Mouse (Mus musculus): ENCODE data around the gene Kdelc2. TPM values are rescaled to one million over a fixed set of nuclear protein-coding genes. Genes with fewer than 3 reads are reported as not detected.
A peak's percentile ranks its signal among the peaks of the same experiment; 100 is the strongest.

Kdelc2 gene
- polyA plus RNA-seq, 1 experiment: 1.8 TPM

DNA sequence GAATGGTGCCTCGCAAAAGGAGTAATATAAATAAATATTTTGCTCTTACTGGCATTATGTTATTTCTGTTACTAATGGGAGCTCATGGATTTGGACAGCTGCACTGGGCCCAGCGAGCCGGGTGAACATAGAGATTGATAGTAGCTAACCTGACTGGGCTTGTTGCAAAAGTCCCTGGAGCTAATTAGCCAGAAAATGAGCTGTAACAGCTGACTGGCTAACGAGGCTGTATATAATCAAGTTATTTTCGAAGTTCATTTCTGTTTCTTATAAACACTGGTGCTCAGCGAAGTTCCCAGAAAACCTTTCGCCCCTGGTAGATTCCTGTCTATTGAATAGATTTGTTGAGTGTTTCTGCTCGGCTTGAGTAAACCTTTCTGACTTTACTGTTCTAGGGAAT is 19.2 kb downstream of the Kdelc2 start:
- Histone ChIP-seq H3K27me3 (ENCODE audit: control insufficient read depth, insufficient read depth, low read length) (no peaks in the 10 kb centered on the region), H3K4me3 (ENCODE audit: control insufficient read depth, insufficient read depth, low read length) (no peak overlapping the region), H3K27ac (ENCODE audit: control insufficient read depth, insufficient read depth, low read length) (no peak overlapping the region), H3K36me3 (ENCODE audit: control insufficient read depth, insufficient read depth, low read length) (no peaks in the 10 kb centered on the region), H3K4me1 (replicated peaks; ENCODE audit: control insufficient read depth, insufficient read depth, low read length) (peaks cover 13% of the 10 kb centered on the region)
- DNase-seq: no peak
- TF ChIP-seq CTCF (IDR thresholded peaks at IDR 0.05; ENCODE audit: borderline replicate concordance, control insufficient read depth, extremely low read depth, insufficient read depth, low read length, poor library complexity) (no peak), POLR2A (IDR thresholded peaks at IDR 0.05; ENCODE audit: control insufficient read depth, extremely low read depth, insufficient read depth, low read length, poor library complexity) (no peak)
- 93% methylated on average over 8 of the region's 8 CpGs for whole genome bisulfite sequencing

DNA sequence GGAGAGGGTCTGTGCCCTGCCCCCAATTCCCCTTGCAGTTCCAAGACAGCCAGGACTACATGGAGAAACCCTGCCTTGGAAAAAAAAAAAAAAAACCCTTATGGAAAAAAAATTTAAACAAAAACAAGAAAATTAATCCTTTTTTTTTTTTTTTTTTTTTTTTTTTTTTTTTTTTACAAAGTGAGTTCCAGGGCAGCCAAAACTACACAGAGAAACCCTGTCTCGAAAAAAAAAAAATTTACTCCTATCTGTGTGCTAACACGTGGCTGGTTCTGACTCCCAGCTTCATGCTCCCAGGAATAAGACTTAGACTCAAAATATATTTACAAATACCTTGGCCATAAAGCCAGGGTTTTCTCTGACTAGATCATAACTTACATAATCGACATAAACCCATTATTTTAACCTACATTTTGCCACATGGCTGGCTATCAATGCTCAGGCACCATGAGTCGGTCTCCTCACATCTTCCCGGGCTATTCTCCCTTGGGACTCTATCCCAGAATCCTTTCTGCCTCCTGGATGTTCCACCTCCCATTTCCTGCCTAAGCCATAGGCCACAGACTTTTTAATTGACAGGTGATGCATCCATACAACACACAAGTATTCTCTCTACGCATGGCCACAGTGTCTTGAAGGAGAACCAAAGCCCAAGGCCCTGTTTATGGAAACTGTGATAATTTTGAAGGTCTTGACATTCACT is 20.4 kb downstream of the Kdelc2 start:
- WGBS: 91% methylated on average over 6 of the region's 6 CpGs
- H3K27me3 ChIP-seq (ENCODE audit: control insufficient read depth, insufficient read depth, low read length): no peaks in the 10 kb centered on the region
- peaks cover 13% of the 10 kb centered on the region for H3K4me1 ChIP-seq (replicated peaks; ENCODE audit: control insufficient read depth, insufficient read depth, low read length)
- no peaks in the 10 kb centered on the region for H3K36me3 ChIP-seq (ENCODE audit: control insufficient read depth, insufficient read depth, low read length)
- no peak for DNase-seq
- H3K4me3 ChIP-seq (ENCODE audit: control insufficient read depth, insufficient read depth, low read length): no peak overlapping the region
- H3K27ac ChIP-seq (ENCODE audit: control insufficient read depth, insufficient read depth, low read length): no peak overlapping the region
- TF ChIP-seq CTCF (IDR thresholded peaks at IDR 0.05; ENCODE audit: borderline replicate concordance, control insufficient read depth, extremely low read depth, insufficient read depth, low read length, poor library complexity) (no peak), POLR2A (IDR thresholded peaks at IDR 0.05; ENCODE audit: control insufficient read depth, extremely low read depth, insufficient read depth, low read length, poor library complexity) (no peak)

DNA sequence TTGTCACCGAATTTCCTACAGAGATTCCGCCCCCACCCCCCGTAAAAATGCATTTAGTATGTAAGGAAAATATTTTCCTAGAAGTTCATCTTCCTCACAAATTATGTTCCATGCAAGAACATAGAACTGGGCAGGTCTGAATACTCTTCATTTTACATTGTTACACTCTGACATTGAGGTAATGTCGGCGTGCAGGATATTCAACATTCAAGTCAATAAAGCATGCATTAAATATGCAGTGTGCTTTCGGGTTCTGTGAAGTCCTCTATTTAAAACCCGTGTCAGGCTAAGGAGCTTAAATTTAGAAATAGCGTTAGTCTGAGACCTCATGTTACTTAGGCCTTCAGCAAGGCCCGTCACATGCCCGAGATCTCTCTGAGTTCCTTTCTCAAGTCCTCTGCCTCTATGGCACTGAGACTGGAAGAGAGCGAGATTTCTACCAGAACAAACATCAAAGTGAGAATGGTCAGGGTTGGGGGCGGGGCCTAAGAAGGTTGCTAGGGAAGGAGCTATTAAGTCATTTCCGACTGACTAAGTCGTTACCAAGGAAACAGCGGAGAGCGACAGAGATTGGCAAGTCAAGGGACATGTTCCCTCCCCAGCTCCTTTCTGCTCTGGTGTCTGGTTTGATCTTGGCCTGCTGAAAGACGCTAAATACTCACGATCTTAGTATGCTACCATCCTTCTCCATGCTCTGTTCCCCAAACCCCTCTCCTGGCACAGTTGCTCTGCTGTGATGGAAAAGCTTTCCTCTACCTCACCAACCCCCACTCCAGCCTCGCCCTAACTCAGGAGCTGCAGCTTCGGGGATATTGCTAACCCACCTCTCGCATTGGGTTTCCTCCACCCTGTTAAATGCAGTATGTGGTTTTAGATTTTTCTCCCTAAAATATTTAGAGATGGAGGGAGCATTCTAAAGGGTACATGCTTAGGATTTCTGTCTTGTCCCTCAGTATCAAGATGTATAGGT is 21.2 kb downstream of the Kdelc2 start:
- Histone ChIP-seq H3K27ac (ENCODE audit: control insufficient read depth, insufficient read depth, low read length) (peak overlapping the region; percentile 81), H3K36me3 (ENCODE audit: control insufficient read depth, insufficient read depth, low read length) (no peaks in the 10 kb centered on the region)
- DNase-seq: peak; percentile 86

DNA sequence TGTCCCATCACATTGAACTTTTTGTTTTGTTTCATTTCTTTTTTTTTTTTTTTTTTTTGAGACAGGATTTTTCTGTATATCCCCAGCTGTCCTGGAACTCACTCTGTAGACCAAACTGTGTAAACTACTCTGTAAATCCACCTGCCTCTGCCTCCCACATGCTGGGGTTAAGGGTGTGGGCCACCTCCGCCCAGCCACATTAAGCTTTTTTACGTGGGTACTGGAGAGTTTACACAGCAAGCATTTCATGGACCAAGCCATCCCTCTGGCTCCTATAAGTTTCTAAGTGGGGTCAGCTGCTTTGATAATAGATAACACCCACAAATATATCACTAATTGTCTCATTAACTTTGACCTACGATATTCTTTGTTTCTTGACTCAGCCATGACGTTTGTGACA is 24.7 kb downstream of the Kdelc2 start:
- peaks cover 13% of the 10 kb centered on the region for H3K4me1 ChIP-seq (replicated peaks; ENCODE audit: control insufficient read depth, insufficient read depth, low read length)
- H3K27ac ChIP-seq (ENCODE audit: control insufficient read depth, insufficient read depth, low read length): peak overlapping the region; percentile 70; the same call in 1 of the 2 replicates
- WGBS: 89% methylated on average over 4 of the region's 4 CpGs

More for the DNA sequence above, 21.2 kb downstream of the Kdelc2 start:
- Histone ChIP-seq H3K27me3 (ENCODE audit: control insufficient read depth, insufficient read depth, low read length) (no peaks in the 10 kb centered on the region), H3K4me3 (ENCODE audit: control insufficient read depth, insufficient read depth, low read length) (peak overlapping the region; percentile 53), H3K4me1 (replicated peaks; ENCODE audit: control insufficient read depth, insufficient read depth, low read length) (peaks cover 14% of the 10 kb centered on the region)
- 16% methylated on average over 21 of the region's 21 CpGs for WGBS
- TF ChIP-seq POLR2A (IDR thresholded peaks at IDR 0.05; ENCODE audit: control insufficient read depth, extremely low read depth, insufficient read depth, low read length, poor library complexity) (no peak), CTCF (IDR thresholded peaks at IDR 0.05; ENCODE audit: borderline replicate concordance, control insufficient read depth, extremely low read depth, insufficient read depth, low read length, poor library complexity) (no peak)

DNA sequence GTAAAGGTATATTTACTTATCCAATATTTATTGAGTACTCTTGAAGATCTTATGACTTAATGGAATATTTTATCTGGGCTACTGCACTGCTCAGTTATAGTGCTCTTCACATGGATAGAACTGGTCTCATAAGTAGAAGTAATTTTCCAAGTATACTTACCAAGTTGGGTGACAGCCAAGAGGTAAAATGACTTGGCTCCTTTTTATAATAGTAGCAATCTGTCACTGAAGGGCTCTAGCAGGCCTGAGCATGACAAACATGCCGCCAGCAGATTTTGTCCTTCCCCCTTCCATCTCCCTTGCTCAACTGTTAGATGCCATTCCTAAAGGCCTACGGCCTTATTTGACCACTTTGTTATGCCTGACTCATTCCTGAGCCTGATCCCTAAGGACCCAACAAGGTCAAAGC is 25.1 kb downstream of the Kdelc2 start:
- peaks cover 13% of the 10 kb centered on the region for H3K4me1 ChIP-seq (replicated peaks; ENCODE audit: control insufficient read depth, insufficient read depth, low read length)
- no peak overlapping the region for H3K4me3 ChIP-seq (ENCODE audit: control insufficient read depth, insufficient read depth, low read length)
- no peak for TF ChIP-seq POLR2A (IDR thresholded peaks at IDR 0.05; ENCODE audit: control insufficient read depth, extremely low read depth, insufficient read depth, low read length, poor library complexity)
- TF ChIP-seq CTCF (IDR thresholded peaks at IDR 0.05; ENCODE audit: borderline replicate concordance, control insufficient read depth, extremely low read depth, insufficient read depth, low read length, poor library complexity): no peak
- WGBS: 85% methylated on average over 2 of the region's 2 CpGs
- DNase-seq: no peak
- no peak overlapping the region for H3K27ac ChIP-seq (ENCODE audit: control insufficient read depth, insufficient read depth, low read length)
- no peaks in the 10 kb centered on the region for H3K27me3 ChIP-seq (ENCODE audit: control insufficient read depth, insufficient read depth, low read length)
- no peaks in the 10 kb centered on the region for H3K36me3 ChIP-seq (ENCODE audit: control insufficient read depth, insufficient read depth, low read length)

More for the DNA sequence above, 24.7 kb downstream of the Kdelc2 start:
- Histone ChIP-seq H3K27me3 (ENCODE audit: control insufficient read depth, insufficient read depth, low read length) (no peaks in the 10 kb centered on the region), H3K4me3 (ENCODE audit: control insufficient read depth, insufficient read depth, low read length) (no peak overlapping the region), H3K36me3 (ENCODE audit: control insufficient read depth, insufficient read depth, low read length) (no peaks in the 10 kb centered on the region)
- no peak for TF ChIP-seq POLR2A (IDR thresholded peaks at IDR 0.05; ENCODE audit: control insufficient read depth, extremely low read depth, insufficient read depth, low read length, poor library complexity)
- no peak for TF ChIP-seq CTCF (IDR thresholded peaks at IDR 0.05; ENCODE audit: borderline replicate concordance, control insufficient read depth, extremely low read depth, insufficient read depth, low read length, poor library complexity)
- no peak for DNase-seq

DNA sequence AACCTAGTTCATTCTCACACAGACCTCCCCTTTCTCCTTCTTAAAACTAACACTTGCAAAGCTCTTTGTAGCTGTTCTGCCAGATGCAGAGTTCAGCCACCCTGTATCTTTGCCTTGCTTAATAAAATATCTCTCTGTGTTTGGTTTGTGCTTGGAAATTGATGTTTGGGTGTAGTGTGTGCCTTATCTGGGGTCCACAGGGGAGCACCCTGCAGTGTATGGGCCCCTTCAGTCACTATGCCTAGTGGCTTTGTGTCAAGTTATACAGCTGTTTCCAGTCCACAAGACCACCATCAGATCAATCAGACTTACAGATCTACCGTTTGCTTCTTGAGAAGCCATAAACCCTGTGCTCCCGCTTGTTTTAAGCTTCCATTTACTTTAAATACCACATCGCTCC is 25.6 kb downstream of the Kdelc2 start:
- DNase-seq: no peak
- Histone ChIP-seq H3K4me1 (replicated peaks; ENCODE audit: control insufficient read depth, insufficient read depth, low read length) (peaks cover 11% of the 10 kb centered on the region), H3K4me3 (ENCODE audit: control insufficient read depth, insufficient read depth, low read length) (no peak overlapping the region), H3K27ac (ENCODE audit: control insufficient read depth, insufficient read depth, low read length) (no peak overlapping the region), H3K36me3 (ENCODE audit: control insufficient read depth, insufficient read depth, low read length) (no peaks in the 10 kb centered on the region), H3K27me3 (ENCODE audit: control insufficient read depth, insufficient read depth, low read length) (no peaks in the 10 kb centered on the region)
- WGBS: 92% methylated on average over 3 of the region's 3 CpGs
- TF ChIP-seq CTCF (IDR thresholded peaks at IDR 0.05; ENCODE audit: borderline replicate concordance, control insufficient read depth, extremely low read depth, insufficient read depth, low read length, poor library complexity): no peak
- no peak for TF ChIP-seq POLR2A (IDR thresholded peaks at IDR 0.05; ENCODE audit: control insufficient read depth, extremely low read depth, insufficient read depth, low read length, poor library complexity)
